Mouse (Mus musculus): ENCODE measurements around the gene Xrcc5. TPM values are rescaled to one million over a fixed set of nuclear protein-coding genes. Genes with fewer than 3 reads are reported as not detected.

Gene Xrcc5
- polyA plus RNA-seq, 1 experiment from 2014 or later = 48.7 TPM

DNA sequence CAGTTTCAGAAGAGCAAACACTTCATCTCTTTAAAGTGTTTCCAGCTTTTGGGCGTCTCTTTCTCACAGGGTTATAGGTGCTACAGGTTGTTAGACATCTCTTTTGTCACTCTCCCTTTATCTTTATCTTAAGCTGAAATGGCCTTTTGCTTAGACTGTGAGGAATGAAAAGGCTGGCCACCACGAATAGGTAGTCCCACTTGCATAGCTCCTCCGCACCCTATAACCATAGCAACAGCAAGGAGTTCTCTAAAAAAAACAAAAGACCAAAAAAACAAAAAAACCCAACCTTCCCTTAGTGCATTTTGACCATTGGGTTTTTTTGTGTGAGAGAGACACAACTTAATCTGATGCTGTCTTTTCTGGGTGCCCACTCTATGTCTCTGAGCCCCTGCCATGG is 127.3 kb downstream of the Xrcc5 start:
- H3K4me3 ChIP-seq = no peak overlapping the region
- 60% methylated on average over 3 of the region's 3 CpGs for WGBS
- DNase-seq (ENCODE audit: low spot score) = no peak
- H3K27me3 ChIP-seq (ENCODE audit: low read depth, poor library complexity, severe bottlenecking) = no peaks in the 10 kb centered on the region
- H3K27ac ChIP-seq (replicated peaks) = no peak overlapping the region
- H3K36me3 ChIP-seq = no peaks in the 10 kb centered on the region
- H3K4me1 ChIP-seq = no peaks in the 10 kb centered on the region
- H3K9me3 ChIP-seq (replicated peaks) = no peaks in the 10 kb centered on the region

DNA sequence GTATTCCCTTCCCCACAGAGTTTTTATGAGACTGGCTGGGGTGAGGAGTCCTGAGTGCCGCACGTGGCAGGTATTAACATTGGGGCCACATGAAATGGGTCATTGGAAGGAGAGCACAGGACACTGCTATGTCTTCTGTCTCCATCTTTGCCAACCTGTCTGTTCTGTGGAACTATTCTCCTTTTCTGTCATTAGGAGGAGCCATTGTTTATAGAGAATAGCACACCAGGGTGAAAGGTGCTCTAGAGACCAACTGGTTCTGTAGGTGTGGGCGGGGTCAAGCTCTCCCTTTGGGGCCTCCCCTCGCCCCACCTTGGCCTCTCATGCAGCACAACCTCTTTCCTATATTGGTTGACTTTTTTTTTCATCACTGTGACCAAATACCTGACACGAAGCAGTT is 129.7 kb downstream of the Xrcc5 start:
- Histone ChIP-seq H3K4me1 (no peaks in the 10 kb centered on the region), H3K27me3 (ENCODE audit: low read depth, poor library complexity, severe bottlenecking) (no peaks in the 10 kb centered on the region), H3K36me3 (no peaks in the 10 kb centered on the region), H3K4me3 (no peak overlapping the region), H3K27ac (replicated peaks) (no peak overlapping the region), H3K9me3 (replicated peaks) (no peaks in the 10 kb centered on the region)
- 77% methylated on average over 5 of the region's 5 CpGs for WGBS
- DNase-seq (ENCODE audit: low spot score) = no peak

DNA sequence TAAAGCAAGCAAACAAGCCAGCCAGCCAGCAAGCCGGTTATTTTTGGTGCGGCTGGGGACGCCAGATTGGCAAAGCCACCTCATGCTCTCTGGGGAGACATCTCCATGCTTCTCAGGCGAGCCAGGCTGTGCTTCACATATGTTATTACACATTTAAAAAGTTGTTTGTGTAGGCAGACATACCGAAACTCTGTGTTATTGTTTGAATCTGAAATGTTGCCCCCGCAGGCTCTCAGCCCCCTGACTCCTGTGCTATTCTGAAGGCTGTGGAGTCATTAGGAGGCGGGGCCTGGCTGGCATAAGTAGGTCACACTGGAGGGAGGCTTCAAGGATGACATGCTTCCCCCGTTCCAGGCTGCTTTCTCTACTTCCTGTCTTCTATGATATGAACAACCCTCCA is 131.9 kb downstream of the Xrcc5 start:
- WGBS = 85% methylated on average over 8 of the region's 8 CpGs
- no peak overlapping the region for H3K4me3 ChIP-seq
- H3K4me1 ChIP-seq = no peaks in the 10 kb centered on the region
- H3K27ac ChIP-seq (replicated peaks) = no peak overlapping the region
- no peak for DNase-seq (ENCODE audit: low spot score)
- H3K27me3 ChIP-seq (ENCODE audit: low read depth, poor library complexity, severe bottlenecking) = no peaks in the 10 kb centered on the region
- no peaks in the 10 kb centered on the region for H3K9me3 ChIP-seq (replicated peaks)
- no peaks in the 10 kb centered on the region for H3K36me3 ChIP-seq

DNA sequence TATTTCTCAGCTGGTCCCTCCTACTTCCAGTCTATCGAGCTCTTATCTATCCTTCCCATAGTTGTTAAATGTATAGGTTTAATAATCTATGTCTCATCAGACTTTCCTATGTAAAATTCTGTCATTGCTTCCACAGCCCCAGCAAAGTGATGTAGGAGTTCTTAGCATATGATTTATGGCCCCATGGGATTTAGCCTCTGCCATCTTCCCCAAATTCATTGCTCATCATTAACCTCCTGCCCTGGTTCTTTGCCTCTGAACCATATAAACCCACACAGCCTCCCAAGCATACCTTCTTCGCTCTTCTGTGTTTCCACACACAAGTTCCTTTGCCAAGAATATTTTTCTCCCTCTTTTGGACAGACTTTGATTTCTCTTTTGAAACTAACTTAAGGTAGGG is 135.5 kb downstream of the Xrcc5 start:
- Histone ChIP-seq H3K9me3 (replicated peaks) (no peaks in the 10 kb centered on the region), H3K4me3 (no peak overlapping the region), H3K4me1 (no peaks in the 10 kb centered on the region), H3K36me3 (no peaks in the 10 kb centered on the region), H3K27me3 (ENCODE audit: low read depth, poor library complexity, severe bottlenecking) (no peaks in the 10 kb centered on the region), H3K27ac (replicated peaks) (no peak overlapping the region)
- no peak for DNase-seq (ENCODE audit: low spot score)
- 88% methylated on average over 2 of the region's 2 CpGs for WGBS

Other genes starting within 250 kb of the Xrcc5 start
- gene Mreg, start 95.1 kb upstream of the Xrcc5 start, polyA plus RNA-seq (2016; fragmentation: Nextera tagmentation; extraction: Ambion mirVana) = 5.0 and 7.6 TPM in 2 replicates
- gene Pecr, start 23.1 kb upstream of the Xrcc5 start, polyA plus RNA-seq (2016; fragmentation: Nextera tagmentation; extraction: Ambion mirVana) = 17.8 and 18.2 TPM in 2 replicates
- gene Tmem169, start 23.1 kb upstream of the Xrcc5 start, polyA plus RNA-seq (2016; fragmentation: Nextera tagmentation; extraction: Ambion mirVana) = 5.6 and 12.2 TPM in 2 replicates
- gene March4, start 229.5 kb downstream of the Xrcc5 start, polyA plus RNA-seq (2016; fragmentation: Nextera tagmentation; extraction: Ambion mirVana) = 0.22 and 0.55 TPM in 2 replicates

All from midbrain, embryonic 10.5 days (tissue).